Mouse (Mus musculus) frontal cortex, adult 2 months (tissue): ENCODE measurements around the gene Zfp598. TPM values are rescaled to one million over a fixed set of nuclear protein-coding genes. Genes with fewer than 3 reads are reported as not detected.
"Not testable (repeated sequence)": the region's sequence is repeated elsewhere in the genome, so short reads cannot be mapped to it uniquely, and the experiment has no call there.

Experiments used
- DNase-seq, 2 experiments: peaks; one replicate each; pipeline ENCODE4 v3.0.0; 2022; ENCODE audit warnings: low spot score in 1 of 2; ENCODE audit errors: extremely low spot score in 1 of 2
- polyA plus RNA-seq: library from polyadenylated mRNA; depleted of rRNA; stranded (reverse); fragments of >200 nt; gene quantifications from 2 replicates; pipeline ENCODE4 v1.2.3, GENCODE M21; 2012; rRNA removed

Zfp598 gene
- polyA plus RNA-seq, 1 experiment: 59.4 TPM

DNA sequence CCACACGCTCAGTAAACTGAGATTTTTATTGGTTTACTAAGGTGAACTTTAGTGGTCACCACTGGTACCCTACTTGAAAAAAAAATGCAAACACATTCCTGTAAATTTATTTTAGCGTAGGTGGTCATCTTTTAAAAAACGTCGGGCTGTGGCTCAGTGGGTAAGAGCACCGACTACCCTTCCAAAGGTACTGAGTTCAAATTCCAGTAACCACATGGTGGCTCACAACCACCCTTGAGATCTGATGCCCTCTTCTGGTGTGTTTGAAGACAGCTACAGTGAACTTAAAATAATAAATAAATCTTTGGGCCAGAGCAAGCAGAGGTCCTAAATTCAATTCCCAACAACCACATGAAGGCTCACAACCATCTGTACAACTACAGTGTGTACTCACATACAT lies 49.5 kb downstream of the Zfp598 start:
- DNase-seq: not testable (repeated sequence)

DNA sequence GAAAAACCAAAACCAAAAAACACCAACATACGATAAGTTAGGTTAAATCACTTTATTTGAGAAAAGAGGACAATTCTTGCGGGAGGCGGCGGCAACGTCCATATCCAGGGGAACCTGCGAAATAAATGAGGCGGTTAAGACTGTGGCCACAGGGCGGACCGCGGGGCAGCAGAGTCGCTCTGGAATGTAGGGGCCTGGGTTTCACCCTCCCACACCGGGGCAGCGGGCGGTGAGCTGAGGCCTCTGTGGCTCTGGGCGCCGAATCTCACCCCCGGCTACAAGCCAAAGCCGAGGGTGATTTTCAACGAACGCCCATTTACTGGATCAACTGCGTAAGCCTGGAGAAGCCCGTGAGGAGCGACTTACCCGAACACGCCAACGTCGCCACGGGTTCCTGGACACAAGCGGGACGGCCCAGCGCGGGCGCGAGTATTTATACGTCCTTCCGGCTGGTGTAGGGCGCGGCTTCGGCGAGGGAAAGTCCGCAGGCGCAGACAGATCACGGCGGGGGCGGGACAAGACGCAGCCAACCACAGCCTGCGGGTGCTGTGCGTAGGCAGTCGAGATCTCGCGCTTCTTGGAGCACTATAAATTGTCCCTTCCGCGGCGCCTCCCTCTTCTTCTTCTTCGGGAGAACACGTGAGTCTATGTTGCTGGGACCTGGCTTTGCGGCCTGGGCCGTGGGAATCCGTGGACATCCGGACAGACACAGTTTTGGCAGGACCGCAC lies 50.2 kb downstream of the Zfp598 start:
- DNase-seq: peak; percentile 98 to 99

DNA sequence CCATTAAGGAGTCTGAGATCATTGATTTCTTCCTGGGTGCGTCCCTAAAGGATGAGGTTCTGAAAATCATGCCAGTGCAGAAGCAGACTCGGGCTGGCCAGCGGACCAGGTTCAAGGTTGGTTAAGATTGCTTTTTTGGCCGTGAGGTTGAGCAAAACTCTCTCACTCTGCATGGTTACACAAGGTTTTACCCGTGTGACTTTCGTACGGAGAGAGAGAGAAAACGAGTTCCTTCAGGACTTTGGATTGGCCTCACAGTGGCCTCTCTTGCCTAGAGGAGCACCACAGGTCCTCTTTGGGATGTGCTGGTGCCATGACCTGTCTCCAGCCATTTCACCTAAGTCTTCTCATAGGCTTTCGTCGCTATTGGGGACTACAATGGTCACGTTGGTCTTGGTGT lies 51.1 kb downstream of the Zfp598 start:
- DNase-seq: not testable (repeated sequence)

DNA sequence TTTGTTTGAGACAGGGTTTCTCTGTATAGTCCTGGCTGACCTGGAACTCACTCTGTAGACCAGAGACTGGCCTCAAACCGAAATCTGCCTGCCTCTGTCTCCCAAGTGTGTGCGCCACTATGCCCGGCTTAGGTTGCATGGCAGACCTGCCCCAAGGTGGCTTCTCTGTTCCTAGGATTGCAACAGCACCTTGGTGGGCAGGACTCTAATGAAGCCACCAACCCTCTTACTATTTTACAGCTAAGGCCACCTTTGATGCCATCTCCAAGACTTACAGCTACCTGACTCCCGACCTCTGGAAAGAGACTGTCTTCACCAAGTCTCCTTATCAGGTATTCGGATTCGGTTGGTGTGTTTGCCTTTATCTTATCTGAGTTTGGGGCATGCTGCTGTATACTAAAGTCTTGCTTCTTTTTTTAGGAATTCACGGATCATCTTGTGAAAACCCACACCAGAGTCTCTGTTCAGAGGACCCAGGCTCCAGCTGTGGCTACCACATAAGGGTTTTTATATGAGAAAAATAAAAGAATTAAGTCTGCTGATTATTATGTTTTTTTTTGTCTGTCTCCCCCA lies 52.0 kb downstream of the Zfp598 start:
- not testable (repeated sequence) for DNase-seq

DNA sequence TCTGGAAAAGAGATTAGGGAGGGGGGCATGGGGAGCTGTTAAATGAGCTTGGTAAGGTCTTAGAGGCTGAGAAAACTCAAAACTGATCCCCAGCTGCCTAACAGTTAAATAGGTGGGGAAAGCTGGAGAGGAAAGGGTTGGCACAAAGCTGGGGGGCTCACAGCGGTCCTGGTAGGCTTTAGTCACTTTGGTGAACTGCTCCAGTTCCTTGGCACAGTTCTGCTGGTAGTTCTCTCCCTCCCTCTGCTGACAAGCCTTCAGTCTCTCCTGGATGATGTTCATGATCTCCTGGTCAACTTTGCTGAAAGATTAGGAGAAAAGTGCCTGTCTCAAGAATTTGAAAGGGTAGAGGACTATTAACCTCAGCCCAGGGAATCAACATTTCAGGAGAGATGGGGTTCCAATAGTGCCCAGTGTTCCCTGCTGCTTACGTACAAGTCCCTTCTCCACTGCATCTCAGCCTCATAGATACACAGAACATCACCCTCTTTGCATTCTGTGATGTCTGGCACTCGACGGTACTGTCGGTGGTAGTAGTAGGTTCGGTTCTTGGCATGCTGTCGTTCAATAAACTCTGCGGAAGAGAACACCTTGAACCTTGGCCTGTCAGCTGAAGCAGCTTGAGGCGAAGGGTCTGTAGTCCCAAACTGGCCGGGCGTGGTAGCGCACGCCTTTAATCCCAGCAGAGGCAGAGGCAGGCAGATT lies 52.9 kb downstream of the Zfp598 start:
- no peak for DNase-seq

DNA sequence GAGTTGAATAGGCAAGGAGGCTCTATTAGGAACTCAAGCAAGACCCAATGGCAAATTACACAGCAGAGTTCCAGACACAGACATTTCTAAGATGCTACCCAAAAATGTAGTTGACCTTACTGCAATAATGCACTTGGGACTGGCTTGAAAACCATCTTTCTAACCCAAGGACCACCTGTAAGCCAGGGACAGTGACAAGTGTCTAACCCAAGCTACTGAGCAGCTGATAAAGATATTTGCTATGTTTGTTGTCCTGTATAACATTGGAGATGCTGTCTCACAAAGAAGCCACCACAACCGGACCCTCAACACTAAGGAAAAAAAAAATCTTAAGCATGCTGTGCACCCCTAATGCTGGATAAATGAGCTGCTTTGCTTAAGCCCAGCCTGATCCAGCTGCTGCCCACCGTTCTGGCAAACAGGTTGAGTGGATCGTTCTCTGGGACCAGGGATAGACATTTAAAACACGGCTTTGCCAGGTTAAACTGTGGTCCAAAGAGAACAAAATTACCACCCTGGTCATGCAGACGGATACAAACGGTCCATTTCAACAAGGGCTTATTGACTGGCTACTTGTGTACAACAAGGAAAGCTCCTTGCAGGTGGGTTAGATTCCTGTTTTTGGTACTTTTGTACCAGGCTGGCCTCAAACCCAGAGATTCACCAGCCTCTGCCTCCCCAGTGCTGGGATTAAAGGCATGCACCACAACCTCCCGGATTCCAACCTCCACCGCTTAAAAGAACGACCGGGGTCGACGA lies 53.8 kb downstream of the Zfp598 start:
- DNase-seq: no peak

DNA sequence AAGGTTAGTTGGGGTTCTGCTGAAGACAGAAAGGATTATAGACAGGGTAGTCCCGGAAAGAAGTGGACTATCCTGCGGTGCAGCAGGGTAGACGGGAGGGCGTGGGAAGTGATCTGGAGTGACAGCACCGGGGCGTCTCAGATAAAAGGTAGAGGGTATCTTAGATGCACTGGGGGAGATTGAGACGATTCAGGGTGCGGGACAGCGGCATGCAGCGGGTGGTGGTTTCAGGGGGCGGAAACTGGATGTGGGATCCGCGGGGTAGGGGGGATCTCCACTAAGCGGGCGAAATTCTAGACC lies 54.3 kb downstream of the Zfp598 start:
- peak in 1 of 2 experiments; percentile 23 for DNase-seq

DNA sequence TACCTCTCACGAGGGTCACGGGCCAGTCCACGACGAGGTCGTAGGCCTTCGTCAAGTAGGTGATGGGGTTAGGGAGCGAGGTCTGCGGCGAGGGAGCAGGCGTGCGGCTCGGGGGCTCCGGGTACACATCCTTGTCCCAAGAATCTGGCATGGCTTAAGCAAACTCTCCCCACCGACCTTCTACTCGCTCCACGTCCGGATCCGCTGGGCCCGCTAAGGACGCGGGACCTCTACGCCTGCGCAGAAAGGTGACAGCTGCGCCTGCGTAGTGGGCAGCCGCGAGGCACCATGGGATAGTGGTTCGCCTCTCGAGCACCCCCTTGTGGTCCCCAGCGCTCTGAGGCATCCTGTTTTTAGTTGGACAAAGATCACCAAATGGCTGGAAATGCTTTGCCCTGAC lies 54.7 kb downstream of the Zfp598 start, which contains the start of gene Ndufb10:
Ndufb10 (minus strand) TSS at position 295 of the 400 bp plus-strand sequence.
- peak; percentile 83 to 99 for DNase-seq

DNA sequence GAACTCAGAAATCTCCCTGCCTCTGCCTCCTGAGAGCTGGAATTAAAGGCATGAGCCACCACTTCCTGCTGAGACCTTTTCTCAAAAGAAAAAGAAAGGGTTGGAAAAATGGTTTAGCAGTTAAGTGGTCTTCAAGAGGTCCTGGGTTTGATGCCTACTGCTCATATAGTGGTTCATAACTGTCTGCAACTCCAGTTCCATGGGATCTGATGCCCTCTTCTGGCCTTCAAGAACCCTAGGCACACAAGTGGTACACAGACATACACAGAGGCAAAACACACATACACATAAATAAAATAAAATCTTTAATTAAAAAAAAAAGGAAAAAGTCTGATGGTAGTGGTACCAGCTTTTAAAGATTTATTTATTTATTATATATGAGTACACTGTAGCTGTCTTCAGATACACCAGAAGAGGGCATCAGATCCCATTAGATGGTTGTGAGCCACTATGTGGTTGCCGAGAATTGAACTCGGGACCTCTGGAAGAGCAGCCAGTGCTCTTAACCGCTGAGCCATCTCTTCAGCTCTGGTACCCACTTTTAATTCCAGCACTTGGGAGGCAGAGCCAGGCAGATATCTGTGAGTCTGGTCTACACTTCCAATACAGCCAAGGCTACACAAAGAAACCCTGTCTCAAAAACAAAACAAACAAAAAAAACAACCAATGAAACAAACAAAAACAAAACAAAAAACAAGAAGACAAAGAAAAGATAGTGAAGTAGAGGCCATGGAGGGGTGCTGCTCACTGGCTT lies 56.3 kb downstream of the Zfp598 start:
- no peak for DNase-seq

DNA sequence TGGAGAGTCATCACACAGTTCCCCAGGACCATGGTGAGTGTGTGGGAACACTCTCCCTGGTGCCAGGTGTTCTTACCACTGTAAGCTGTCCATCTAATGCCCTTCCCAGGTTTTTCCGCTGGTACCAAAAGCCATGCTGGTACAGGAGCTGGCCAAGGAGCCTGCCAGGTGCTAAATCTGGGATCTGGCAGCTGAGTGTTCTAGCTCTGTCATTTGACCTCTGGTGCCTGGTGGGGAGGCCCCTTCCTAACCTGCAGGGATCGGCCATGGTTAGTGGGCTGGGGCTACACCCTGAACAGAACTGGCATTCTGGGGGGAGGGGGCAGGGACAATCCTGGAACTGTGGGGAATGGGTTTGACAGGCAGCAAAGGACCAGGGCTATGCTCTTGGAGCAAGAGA lies 58.1 kb downstream of the Zfp598 start, which contains the start of gene Rpl3l:
Rpl3l (plus strand) TSS at position 203 of the 400 bp plus-strand sequence.
- no peak for DNase-seq

DNA sequence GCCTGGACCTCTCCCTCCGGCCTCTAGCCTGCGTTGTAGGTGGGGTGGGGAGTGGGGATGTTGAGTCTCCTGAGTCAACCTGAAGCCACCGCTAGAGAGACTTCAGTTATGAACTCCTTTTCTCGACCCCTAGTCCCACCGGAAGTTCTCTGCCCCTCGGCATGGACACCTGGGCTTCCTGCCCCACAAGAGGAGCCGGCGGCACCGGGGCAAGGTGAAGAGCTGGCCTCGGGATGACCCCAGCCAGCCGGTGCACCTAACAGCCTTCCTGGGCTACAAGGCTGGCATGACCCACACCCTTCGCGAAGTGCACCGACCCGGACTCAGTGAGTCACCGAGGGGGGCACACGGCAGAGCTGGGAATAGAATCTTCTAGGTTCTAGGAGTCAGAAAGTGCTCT lies 58.7 kb downstream of the Zfp598 start:
- DNase-seq: no peak

DNA sequence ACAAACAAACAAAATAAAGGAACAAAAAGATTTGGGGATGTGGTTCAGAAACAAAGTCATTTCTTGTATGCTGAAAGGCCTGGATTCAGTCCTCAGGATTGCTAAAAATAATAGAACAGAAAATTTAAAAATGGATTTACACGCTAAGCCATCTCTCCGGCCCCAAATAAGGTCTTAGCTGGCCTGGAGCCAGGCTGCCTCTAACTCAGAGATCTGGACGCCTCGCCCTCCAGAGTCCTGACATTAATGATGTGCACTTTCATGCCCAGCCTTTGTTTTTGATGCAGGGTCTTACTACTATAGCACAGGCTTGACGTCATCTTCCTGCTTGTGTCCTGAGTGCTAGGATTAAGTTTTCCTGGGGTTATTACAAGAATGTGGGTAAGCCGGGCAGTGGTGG lies 59.6 kb downstream of the Zfp598 start:
- no peak for DNase-seq

DNA sequence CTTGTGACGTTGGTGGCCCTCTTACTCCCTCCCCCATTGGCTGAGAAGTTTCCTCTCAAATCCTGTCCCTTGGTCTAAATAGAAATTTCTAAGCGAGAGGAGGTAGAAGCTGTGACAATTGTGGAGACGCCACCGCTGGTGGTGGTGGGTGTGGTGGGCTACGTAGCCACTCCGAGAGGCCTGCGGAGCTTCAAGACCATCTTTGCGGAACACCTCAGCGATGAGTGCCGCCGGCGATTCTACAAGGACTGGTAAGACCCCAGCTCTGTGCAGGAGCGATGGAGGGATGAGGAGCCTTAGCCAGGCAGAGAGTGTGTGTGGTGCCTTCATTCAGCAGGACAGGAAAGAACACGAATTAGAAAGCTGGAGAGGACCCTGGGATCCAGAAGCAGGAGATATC lies 61.3 kb downstream of the Zfp598 start:
- DNase-seq: no peak

Other genes with a start within 250 kb of the Zfp598 start
- gene Eci1, start 243.0 kb upstream of the Zfp598 start, polyA plus RNA-seq: 50.0 and 55.9 TPM in 2 replicates
- gene Dnase1l2, start 226.6 kb upstream of the Zfp598 start, polyA plus RNA-seq: 18.3 and 22.9 TPM in 2 replicates
- 86.1 and 86.4 TPM in 2 replicates for gene E4f1, start 199.4 kb upstream of the Zfp598 start, polyA plus RNA-seq
- 85.4 and 95.8 TPM in 2 replicates for gene Pgp, start 199.3 kb upstream of the Zfp598 start, polyA plus RNA-seq
- 2.1 and 2.6 TPM in 2 replicates for gene Bricd5, start 195.8 kb upstream of the Zfp598 start, polyA plus RNA-seq
- 37.9 and 45.7 TPM in 2 replicates for gene Mlst8, start 190.6 kb upstream of the Zfp598 start, polyA plus RNA-seq
- 116 and 124 TPM in 2 replicates for gene Caskin1, start 181.1 kb upstream of the Zfp598 start, polyA plus RNA-seq
- 194 and 212 TPM in 2 replicates for gene Traf7, start 141.7 kb upstream of the Zfp598 start, polyA plus RNA-seq
- 97.2 and 118 TPM in 2 replicates for gene Rab26, start 135.5 kb upstream of the Zfp598 start, polyA plus RNA-seq
- gene Pkd1, start 119.9 kb upstream of the Zfp598 start, polyA plus RNA-seq: 85.1 and 85.3 TPM in 2 replicates
- 175 and 194 TPM in 2 replicates for gene Tsc2, start 37.1 kb upstream of the Zfp598 start, polyA plus RNA-seq
- 8.8 and 10.7 TPM in 2 replicates for gene Nthl1, start 37.0 kb upstream of the Zfp598 start, polyA plus RNA-seq
- gene Slc9a3r2, start 19.4 kb upstream of the Zfp598 start, polyA plus RNA-seq: 80.5 and 83.9 TPM in 2 replicates
- gene Npw, start 11.2 kb upstream of the Zfp598 start, polyA plus RNA-seq: 0.65 TPM in 1 of 2 replicates, not detected in the other
- gene Syngr3, start 20.3 kb downstream of the Zfp598 start, polyA plus RNA-seq: 170 and 183 TPM in 2 replicates
- 22.6 and 24.1 TPM in 2 replicates for gene Gfer, start 26.5 kb downstream of the Zfp598 start, polyA plus RNA-seq
- 5.9 and 6.7 TPM in 2 replicates for gene Noxo1, start 26.5 kb downstream of the Zfp598 start, polyA plus RNA-seq
- 56.1 and 56.2 TPM in 2 replicates for gene Tbl3, start 38.0 kb downstream of the Zfp598 start, polyA plus RNA-seq
- gene Rnf151, start 48.4 kb downstream of the Zfp598 start, polyA plus RNA-seq: 0.11 and 0.38 TPM in 2 replicates
- gene Rps2, start 48.4 kb downstream of the Zfp598 start, polyA plus RNA-seq: 967 and 1,066 TPM in 2 replicates
- 445 and 493 TPM in 2 replicates for gene Ndufb10, start 54.8 kb downstream of the Zfp598 start, polyA plus RNA-seq
- 0.56 and 0.65 TPM in 2 replicates for gene Rpl3l, start 58.1 kb downstream of the Zfp598 start, polyA plus RNA-seq
- 32.7 and 37.7 TPM in 2 replicates for gene Msrb1, start 67.0 kb downstream of the Zfp598 start, polyA plus RNA-seq
- gene Hs3st6, start 83.3 kb downstream of the Zfp598 start, polyA plus RNA-seq: 0.66 and 0.78 TPM in 2 replicates
- not detected in 2 replicates for gene Meiob, start 134.6 kb downstream of the Zfp598 start, polyA plus RNA-seq
- 125 and 142 TPM in 2 replicates for gene Hagh, start 170.5 kb downstream of the Zfp598 start, polyA plus RNA-seq
- 23.5 and 26.0 TPM in 2 replicates for gene Fahd1, start 180.7 kb downstream of the Zfp598 start, polyA plus RNA-seq
- 0.06 and 0.16 TPM in 2 replicates for gene Igfals, start 196.3 kb downstream of the Zfp598 start, polyA plus RNA-seq
- 29.0 and 31.4 TPM in 2 replicates for gene Nubp2, start 216.7 kb downstream of the Zfp598 start, polyA plus RNA-seq
- 69.1 and 78.1 TPM in 2 replicates for gene Spsb3, start 217.0 kb downstream of the Zfp598 start, polyA plus RNA-seq
- gene Eme2, start 225.4 kb downstream of the Zfp598 start, polyA plus RNA-seq: 63.7 and 67.9 TPM in 2 replicates
- 111 and 127 TPM in 2 replicates for gene Mrps34, start 225.4 kb downstream of the Zfp598 start, polyA plus RNA-seq
- gene Nme3, start 226.8 kb downstream of the Zfp598 start, polyA plus RNA-seq: 76.8 and 81.6 TPM in 2 replicates